Mouse (Mus musculus): ENCODE measurements at regions not wholly inside any gene's neighbourhood (a gene's known extent, or its start where the extent isn't known, plus 50 kb on each side); places are given as distances from the start of the nearest gene placed in this dataset.
A peak's percentile ranks its signal among the peaks of the same experiment; 100 is the strongest.

DNA sequence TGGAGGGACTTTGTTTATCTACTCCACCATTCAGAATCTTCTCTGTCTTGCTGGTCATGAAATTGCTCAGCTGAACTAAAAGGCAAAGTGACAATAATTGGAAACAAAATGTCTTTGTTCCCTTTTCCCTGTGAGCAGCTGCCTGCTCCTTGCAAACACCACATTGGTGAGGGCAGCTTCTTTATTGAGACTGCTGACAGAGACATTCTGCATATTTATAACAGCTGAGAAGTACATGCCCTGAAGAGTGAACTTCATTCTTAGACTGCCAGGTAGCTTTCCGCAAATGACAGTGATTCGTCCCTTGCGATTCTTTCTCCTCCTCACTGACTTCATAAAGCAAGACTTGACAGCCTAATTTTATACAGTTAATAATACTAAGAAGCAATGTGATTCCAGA lies 237.0 kb downstream of the Cps1 start:
- no peak overlapping the region for H3K4me3 ChIP-seq (ENCODE audit: control insufficient read depth, low read depth, low read length)
- H3K36me3 ChIP-seq (ENCODE audit: control insufficient read depth, insufficient read depth, low read length): no peaks in the 10 kb centered on the region
- H3K27me3 ChIP-seq (ENCODE audit: control insufficient read depth, insufficient read depth, low read length): no peaks in the 10 kb centered on the region
- H3K27ac ChIP-seq (ENCODE audit: control insufficient read depth, insufficient read depth, low read depth, low read length): no peak overlapping the region
- TF ChIP-seq POLR2A (IDR thresholded peaks at IDR 0.05; ENCODE audit: control insufficient read depth, low read depth, low read length) (no peak), CTCF (IDR thresholded peaks at IDR 0.05; ENCODE audit: control insufficient read depth, insufficient read depth, insufficient replicate concordance, low read depth, low read length) (no peak)
- no peaks in the 10 kb centered on the region for H3K4me1 ChIP-seq (ENCODE audit: control insufficient read depth, insufficient read depth, low read length)

DNA sequence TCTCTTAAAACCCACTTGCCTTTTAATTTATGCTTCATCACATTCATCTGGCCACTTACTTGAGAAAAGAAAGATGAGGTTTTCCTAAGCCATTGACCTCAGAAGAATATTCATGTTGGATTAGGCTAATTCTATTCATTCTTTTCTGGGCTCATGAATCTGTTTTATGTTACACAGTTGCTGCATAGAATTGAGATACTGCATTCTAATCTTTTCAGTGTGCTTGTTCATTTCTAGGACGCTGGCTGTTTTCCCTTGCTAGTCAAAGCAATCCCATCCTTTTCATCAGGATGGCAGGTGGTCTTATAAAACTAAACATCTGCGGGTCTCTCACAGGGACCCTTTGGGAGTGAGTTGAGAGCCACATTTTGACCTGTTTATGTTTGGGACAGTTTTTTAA lies 243.2 kb downstream of the Cps1 start:
- no peaks in the 10 kb centered on the region for H3K27me3 ChIP-seq (ENCODE audit: control insufficient read depth, insufficient read depth, low read length)
- no peaks in the 10 kb centered on the region for H3K4me1 ChIP-seq (ENCODE audit: control insufficient read depth, insufficient read depth, low read length)
- no peak overlapping the region for H3K27ac ChIP-seq (ENCODE audit: control insufficient read depth, insufficient read depth, low read depth, low read length)
- H3K36me3 ChIP-seq (ENCODE audit: control insufficient read depth, insufficient read depth, low read length): no peaks in the 10 kb centered on the region
- no peak overlapping the region for H3K4me3 ChIP-seq (ENCODE audit: control insufficient read depth, low read depth, low read length)
- no peak for TF ChIP-seq CTCF (IDR thresholded peaks at IDR 0.05; ENCODE audit: control insufficient read depth, insufficient read depth, insufficient replicate concordance, low read depth, low read length)
- no peak for TF ChIP-seq POLR2A (IDR thresholded peaks at IDR 0.05; ENCODE audit: control insufficient read depth, low read depth, low read length)

DNA sequence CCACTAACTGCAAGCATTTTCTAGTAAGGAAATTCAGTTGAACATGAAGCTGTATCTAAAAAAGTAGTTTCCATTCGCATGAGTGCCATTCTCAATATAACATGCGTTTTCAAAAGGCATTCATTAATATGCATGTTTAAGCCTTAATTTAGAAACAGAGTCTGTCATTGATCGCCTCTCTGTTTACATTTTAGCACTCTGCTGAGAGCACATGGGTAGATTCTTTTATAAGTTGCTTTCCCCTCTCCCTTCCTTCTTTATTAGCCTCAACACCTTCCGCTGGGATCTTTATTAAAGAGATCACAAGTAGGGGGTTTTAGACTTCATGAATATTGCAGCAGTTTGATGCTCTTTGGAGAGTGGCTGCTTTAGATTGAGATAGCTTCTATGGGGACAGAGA lies 243.7 kb downstream of the Cps1 start:
- H3K4me1 ChIP-seq (ENCODE audit: control insufficient read depth, insufficient read depth, low read length): no peaks in the 10 kb centered on the region
- no peaks in the 10 kb centered on the region for H3K36me3 ChIP-seq (ENCODE audit: control insufficient read depth, insufficient read depth, low read length)
- no peak overlapping the region for H3K4me3 ChIP-seq (ENCODE audit: control insufficient read depth, low read depth, low read length)
- H3K27me3 ChIP-seq (ENCODE audit: control insufficient read depth, insufficient read depth, low read length): no peaks in the 10 kb centered on the region
- no peak overlapping the region for H3K27ac ChIP-seq (ENCODE audit: control insufficient read depth, insufficient read depth, low read depth, low read length)
- no peak for TF ChIP-seq CTCF (IDR thresholded peaks at IDR 0.05; ENCODE audit: control insufficient read depth, insufficient read depth, insufficient replicate concordance, low read depth, low read length)
- TF ChIP-seq POLR2A (IDR thresholded peaks at IDR 0.05; ENCODE audit: control insufficient read depth, low read depth, low read length): no peak

DNA sequence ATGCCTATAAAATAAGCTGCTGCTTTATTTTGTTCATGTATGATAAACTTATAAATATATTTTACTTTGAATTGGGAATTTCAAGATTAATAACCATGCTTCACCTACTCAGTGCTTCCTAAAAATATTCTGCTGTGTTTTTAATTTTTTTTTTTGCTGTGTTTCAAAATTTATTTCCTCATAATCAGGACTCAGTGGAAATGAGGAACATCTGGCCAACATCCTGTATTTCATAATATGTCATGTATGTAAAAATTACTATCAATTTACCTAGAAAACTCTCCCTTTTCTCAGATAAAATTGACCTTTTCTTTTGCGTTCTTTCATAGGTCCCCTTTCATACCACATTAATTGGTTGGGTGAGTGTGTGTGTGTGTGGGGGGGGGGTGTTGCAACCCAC lies 259.5 kb downstream of the Cps1 start:
- Histone ChIP-seq H3K4me1 (ENCODE audit: control insufficient read depth, insufficient read depth, low read length) (no peaks in the 10 kb centered on the region), H3K27me3 (ENCODE audit: control insufficient read depth, insufficient read depth, low read length) (no peaks in the 10 kb centered on the region), H3K27ac (ENCODE audit: control insufficient read depth, insufficient read depth, low read depth, low read length) (no peak overlapping the region), H3K36me3 (ENCODE audit: control insufficient read depth, insufficient read depth, low read length) (no peaks in the 10 kb centered on the region), H3K4me3 (ENCODE audit: control insufficient read depth, low read depth, low read length) (no peak overlapping the region)
- TF ChIP-seq CTCF (IDR thresholded peaks at IDR 0.05; ENCODE audit: control insufficient read depth, insufficient read depth, insufficient replicate concordance, low read depth, low read length) (no peak), POLR2A (IDR thresholded peaks at IDR 0.05; ENCODE audit: control insufficient read depth, low read depth, low read length) (no peak)

DNA sequence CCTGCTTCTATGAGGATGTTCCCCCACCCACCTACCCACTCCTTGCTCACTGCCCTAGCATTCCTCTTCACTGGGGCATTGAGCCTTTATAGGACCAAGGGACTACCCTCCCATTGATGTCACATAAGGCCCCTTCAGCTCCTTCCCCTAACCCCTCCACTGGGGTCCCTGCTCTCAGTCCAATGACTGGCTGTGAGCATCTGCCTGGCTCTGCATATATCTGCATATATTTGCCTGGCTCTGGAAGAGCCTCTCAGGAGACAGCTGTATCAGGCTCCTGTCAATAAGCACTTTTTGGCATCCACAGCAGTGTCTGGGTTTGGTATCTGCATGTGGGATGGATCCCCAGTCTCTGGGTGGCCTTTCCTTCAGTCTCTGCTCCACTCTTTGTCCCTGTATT lies 262.6 kb downstream of the Cps1 start:
- TF ChIP-seq CTCF (IDR thresholded peaks at IDR 0.05; ENCODE audit: control insufficient read depth, insufficient read depth, insufficient replicate concordance, low read depth, low read length): no peak
- no peak for TF ChIP-seq POLR2A (IDR thresholded peaks at IDR 0.05; ENCODE audit: control insufficient read depth, low read depth, low read length)
- Histone ChIP-seq H3K4me1 (ENCODE audit: control insufficient read depth, insufficient read depth, low read length) (no peaks in the 10 kb centered on the region), H3K36me3 (ENCODE audit: control insufficient read depth, insufficient read depth, low read length) (no peaks in the 10 kb centered on the region), H3K27ac (ENCODE audit: control insufficient read depth, insufficient read depth, low read depth, low read length) (no peak overlapping the region), H3K4me3 (ENCODE audit: control insufficient read depth, low read depth, low read length) (no peak overlapping the region), H3K27me3 (ENCODE audit: control insufficient read depth, insufficient read depth, low read length) (no peaks in the 10 kb centered on the region)

DNA sequence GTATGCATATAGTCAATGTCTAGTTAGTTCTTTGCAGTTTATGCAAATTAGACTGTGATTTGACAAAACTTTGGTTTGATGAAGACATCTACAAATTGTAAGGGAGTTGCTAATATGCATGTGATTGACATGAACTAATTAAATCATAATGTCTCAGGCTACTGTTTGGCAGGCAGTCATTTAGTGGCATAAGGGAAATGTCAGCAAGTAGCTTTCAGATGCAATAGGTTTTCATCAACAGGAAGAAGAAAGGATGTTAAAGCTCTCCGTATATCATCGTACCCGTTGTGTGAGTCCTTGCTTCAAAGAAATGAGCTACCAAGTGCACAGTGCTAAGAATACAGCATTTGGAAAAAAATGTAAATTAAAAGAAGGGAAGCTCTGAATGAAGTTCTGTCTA lies 264.1 kb downstream of the Cps1 start:
- H3K27ac ChIP-seq (ENCODE audit: control insufficient read depth, insufficient read depth, low read depth, low read length): no peak overlapping the region
- no peak for TF ChIP-seq POLR2A (IDR thresholded peaks at IDR 0.05; ENCODE audit: control insufficient read depth, low read depth, low read length)
- no peak for TF ChIP-seq CTCF (IDR thresholded peaks at IDR 0.05; ENCODE audit: control insufficient read depth, insufficient read depth, insufficient replicate concordance, low read depth, low read length)
- H3K27me3 ChIP-seq (ENCODE audit: control insufficient read depth, insufficient read depth, low read length): no peaks in the 10 kb centered on the region
- no peaks in the 10 kb centered on the region for H3K36me3 ChIP-seq (ENCODE audit: control insufficient read depth, insufficient read depth, low read length)
- H3K4me3 ChIP-seq (ENCODE audit: control insufficient read depth, low read depth, low read length): no peak overlapping the region
- H3K4me1 ChIP-seq (ENCODE audit: control insufficient read depth, insufficient read depth, low read length): no peaks in the 10 kb centered on the region

DNA sequence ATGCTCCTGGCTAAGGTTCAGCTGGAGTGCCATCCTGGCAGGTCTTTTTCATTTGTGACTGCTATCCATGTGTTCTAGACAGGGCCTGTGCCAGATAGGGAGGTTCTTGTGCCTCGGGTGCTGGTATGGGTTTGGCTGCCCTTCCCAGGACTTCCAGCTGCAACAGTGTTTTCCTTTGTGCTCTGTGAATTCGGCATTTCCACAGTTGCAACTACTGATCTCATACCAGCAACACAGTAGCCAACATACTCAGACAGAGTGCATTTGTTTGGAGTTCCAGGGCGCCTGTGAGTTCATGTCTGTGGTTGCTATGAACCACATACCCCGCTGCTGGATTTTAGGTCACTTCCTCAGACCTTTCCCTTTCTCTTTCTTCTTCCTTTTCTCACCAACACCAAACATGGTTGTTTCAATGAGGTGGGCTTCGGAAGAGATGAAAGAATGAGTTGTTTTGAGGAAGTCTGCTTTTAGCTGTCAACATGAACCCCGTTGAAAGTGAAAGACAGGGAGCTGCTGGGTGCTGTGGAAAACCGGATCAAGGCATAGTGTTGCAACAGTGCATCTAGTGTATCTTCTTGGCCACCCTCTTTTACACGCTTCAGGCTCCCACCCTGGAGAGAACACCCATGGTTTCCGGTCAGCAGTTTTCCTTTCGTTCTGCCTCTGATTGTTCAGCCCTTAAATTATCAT lies 275.1 kb downstream of the Cps1 start:
- H3K36me3 ChIP-seq (ENCODE audit: control insufficient read depth, insufficient read depth, low read length): no peaks in the 10 kb centered on the region
- peak overlapping the region; percentile 71; the same call in 1 of the 2 replicates for H3K27ac ChIP-seq (ENCODE audit: control insufficient read depth, insufficient read depth, low read depth, low read length)
- no peaks in the 10 kb centered on the region for H3K4me1 ChIP-seq (ENCODE audit: control insufficient read depth, insufficient read depth, low read length)
- H3K4me3 ChIP-seq (ENCODE audit: control insufficient read depth, low read depth, low read length): peak overlapping the region; percentile 15; the same call in 1 of the 2 replicates
- no peaks in the 10 kb centered on the region for H3K27me3 ChIP-seq (ENCODE audit: control insufficient read depth, insufficient read depth, low read length)
- TF ChIP-seq POLR2A (IDR thresholded peaks at IDR 0.05; ENCODE audit: control insufficient read depth, low read depth, low read length) (no peak), CTCF (IDR thresholded peaks at IDR 0.05; ENCODE audit: control insufficient read depth, insufficient read depth, insufficient replicate concordance, low read depth, low read length) (no peak)
